Mouse (Mus musculus): Measurements from ENCODE around the gene Rab36. TPM values are rescaled to one million over a fixed set of nuclear protein-coding genes. Genes with fewer than 3 reads are reported as not detected.

The Rab36 gene
- polyA plus RNA-seq, 1 experiment from 2014 or later: 8.0 TPM

DNA sequence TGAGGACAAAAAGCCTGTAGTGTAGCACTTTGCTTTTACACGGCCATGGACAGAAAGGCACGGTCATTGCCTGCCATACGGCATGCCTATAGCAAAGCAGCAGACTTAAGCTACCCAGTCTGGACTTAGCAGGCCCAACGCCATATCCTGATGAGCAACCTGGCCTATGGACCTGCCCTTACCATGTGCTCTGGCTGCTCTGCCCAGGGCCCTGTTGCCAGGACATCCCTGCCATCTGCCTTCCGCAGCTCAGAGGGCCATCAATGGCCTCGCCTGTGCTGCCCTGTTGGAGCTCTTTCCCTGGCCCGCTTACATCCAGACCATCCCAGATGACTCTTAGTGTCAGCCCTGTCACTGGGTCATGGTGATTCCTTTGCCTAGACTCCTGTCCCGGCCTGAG is 35.5 kb upstream of the Rab36 start:
- no peak for DNase-seq (ENCODE audit: low spot score)
- no peak for ATAC-seq (replicated peaks; ENCODE audit: low FRiP score, low read depth)
- Histone ChIP-seq H3K4me1 (replicated peaks; ENCODE audit: insufficient read depth, low read length) (no peaks in the 10 kb centered on the region), H3K27ac (no peak overlapping the region), H3K9me3 (replicated peaks; ENCODE audit: low read length) (no peaks in the 10 kb centered on the region), H3K9ac (ENCODE audit: low read depth, low read length) (no peak overlapping the region), H3K4me3 (replicated peaks; ENCODE audit: low read depth, low read length) (no peak overlapping the region), H3K36me3 (ENCODE audit: insufficient read depth, low read length) (no peaks in the 10 kb centered on the region), H3K27me3 (ENCODE audit: insufficient read depth, low read length) (no peaks in the 10 kb centered on the region), H3K4me2 (ENCODE audit: low read length) (no peak overlapping the region)
- WGBS: 95% methylated on average over 8 of the region's 8 CpGs
- no peak for TF ChIP-seq CTCF (IDR thresholded peaks at IDR 0.05; ENCODE audit: low read depth)

GRCm38 (mm10) chr10:75004067-75004466 is 32.8 kb upstream of the Rab36 start:
- H3K27ac ChIP-seq: no peak overlapping the region

GRCm38 (mm10) chr10:75006889-75007662 is 29.8 kb upstream of the Rab36 start:
- TF ChIP-seq CTCF (IDR thresholded peaks at IDR 0.05; ENCODE audit: low read depth): no peak
- no peaks in the 10 kb centered on the region for H3K27me3 ChIP-seq (ENCODE audit: insufficient read depth, low read length)
- no peak overlapping the region for H3K4me2 ChIP-seq (ENCODE audit: low read length)
- peak; percentile 32 for DNase-seq (ENCODE audit: low spot score)
- 0 out of 2 replicates have a peak, but pooled peaks cover 5% of the 10 kb centered on the region for H3K4me1 ChIP-seq (replicated peaks; ENCODE audit: insufficient read depth, low read length)
- no peak overlapping the region for H3K27ac ChIP-seq
- no peaks in the 10 kb centered on the region for H3K36me3 ChIP-seq (ENCODE audit: insufficient read depth, low read length)
- 41% methylated on average over 8 of the region's 8 CpGs for whole genome bisulfite sequencing
- H3K9ac ChIP-seq (ENCODE audit: low read depth, low read length): no peak overlapping the region
- no peak; the same call in 1 of the 2 replicates for ATAC-seq (replicated peaks; ENCODE audit: low FRiP score, low read depth)
- H3K4me3 ChIP-seq (replicated peaks; ENCODE audit: low read depth, low read length): no peak overlapping the region
- H3K9me3 ChIP-seq (replicated peaks; ENCODE audit: low read length): no peaks in the 10 kb centered on the region

More at GRCm38 (mm10) chr10:75004067-75004466, 32.8 kb upstream of the Rab36 start:
- Histone ChIP-seq H3K27me3 (ENCODE audit: insufficient read depth, low read length) (no peaks in the 10 kb centered on the region), H3K36me3 (ENCODE audit: insufficient read depth, low read length) (no peaks in the 10 kb centered on the region), H3K9me3 (replicated peaks; ENCODE audit: low read length) (no peaks in the 10 kb centered on the region), H3K9ac (ENCODE audit: low read depth, low read length) (no peak overlapping the region), H3K4me3 (replicated peaks; ENCODE audit: low read depth, low read length) (no peak overlapping the region), H3K4me2 (ENCODE audit: low read length) (no peak overlapping the region), H3K4me1 (replicated peaks; ENCODE audit: insufficient read depth, low read length) (0 out of 2 replicates have a peak, but pooled peaks cover 5% of the 10 kb centered on the region)
- no peak for TF ChIP-seq CTCF (IDR thresholded peaks at IDR 0.05; ENCODE audit: low read depth)
- DNase-seq (ENCODE audit: low spot score): no peak
- 62% methylated on average over 3 of the region's 3 CpGs for WGBS
- no peak for ATAC-seq (replicated peaks; ENCODE audit: low FRiP score, low read depth)

DNA sequence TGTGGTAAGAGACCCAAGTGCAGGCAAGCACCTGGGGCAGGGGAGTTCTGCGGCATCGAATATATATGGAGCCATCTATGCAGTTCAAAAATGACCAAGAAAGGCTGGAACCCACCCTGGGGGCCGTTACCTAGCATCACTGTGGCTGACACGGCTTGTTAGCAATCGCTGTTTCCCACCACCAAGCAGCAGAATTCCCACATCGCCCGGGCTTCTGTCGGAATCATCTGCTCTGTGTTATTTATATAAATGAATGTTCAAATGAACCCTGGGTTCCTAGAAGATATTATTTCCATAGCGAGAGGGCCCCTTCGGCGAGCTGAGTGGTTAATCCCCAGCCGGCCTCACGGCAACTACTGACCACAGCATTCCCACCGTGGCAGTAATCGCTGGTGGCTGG is 26.2 kb upstream of the Rab36 start:
- Histone ChIP-seq H3K27ac (no peak overlapping the region), H3K9me3 (replicated peaks; ENCODE audit: low read length) (no peaks in the 10 kb centered on the region), H3K9ac (ENCODE audit: low read depth, low read length) (no peak overlapping the region), H3K36me3 (ENCODE audit: insufficient read depth, low read length) (no peaks in the 10 kb centered on the region), H3K4me3 (replicated peaks; ENCODE audit: low read depth, low read length) (no peak overlapping the region), H3K4me2 (ENCODE audit: low read length) (no peak overlapping the region), H3K27me3 (ENCODE audit: insufficient read depth, low read length) (no peaks in the 10 kb centered on the region), H3K4me1 (replicated peaks; ENCODE audit: insufficient read depth, low read length) (0 out of 2 replicates have a peak, but pooled peaks cover 5% of the 10 kb centered on the region)
- DNase-seq (ENCODE audit: low spot score): no peak
- TF ChIP-seq CTCF (IDR thresholded peaks at IDR 0.05; ENCODE audit: low read depth): no peak
- ATAC-seq (replicated peaks; ENCODE audit: low FRiP score, low read depth): no peak
- 92% methylated on average over 15 of the region's 15 CpGs for WGBS

DNA sequence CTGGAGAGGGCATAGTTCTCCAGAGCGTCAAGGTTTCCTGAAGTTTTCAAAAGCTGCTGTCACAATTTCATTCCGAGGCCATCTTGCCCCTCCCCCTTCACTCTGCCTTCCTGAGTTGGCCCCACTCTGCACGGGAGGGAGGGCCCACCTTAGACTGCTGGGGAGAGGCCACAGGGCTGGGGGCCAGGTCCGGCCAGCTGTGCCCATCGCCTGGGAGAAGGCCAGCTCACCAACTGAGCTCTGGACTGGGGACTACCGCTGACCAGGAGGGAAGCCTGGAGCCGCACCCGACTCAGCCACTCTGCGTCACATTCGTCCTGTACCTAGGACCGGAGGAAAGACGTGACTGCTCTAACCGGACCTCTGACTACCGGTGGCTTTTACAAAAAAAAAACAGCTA is 21.4 kb upstream of the Rab36 start:
- Histone ChIP-seq H3K27ac (no peak overlapping the region), H3K27me3 (ENCODE audit: insufficient read depth, low read length) (no peaks in the 10 kb centered on the region), H3K9ac (ENCODE audit: low read depth, low read length) (no peak overlapping the region), H3K9me3 (replicated peaks; ENCODE audit: low read length) (no peaks in the 10 kb centered on the region), H3K36me3 (ENCODE audit: insufficient read depth, low read length) (no peaks in the 10 kb centered on the region), H3K4me3 (replicated peaks; ENCODE audit: low read depth, low read length) (no peak overlapping the region), H3K4me2 (ENCODE audit: low read length) (no peak overlapping the region), H3K4me1 (replicated peaks; ENCODE audit: insufficient read depth, low read length) (no peaks in the 10 kb centered on the region)
- 69% methylated on average over 14 of the region's 14 CpGs for WGBS
- DNase-seq (ENCODE audit: low spot score): no peak
- TF ChIP-seq CTCF (IDR thresholded peaks at IDR 0.05; ENCODE audit: low read depth): no peak
- ATAC-seq (replicated peaks; ENCODE audit: low FRiP score, low read depth): no peak

DNA sequence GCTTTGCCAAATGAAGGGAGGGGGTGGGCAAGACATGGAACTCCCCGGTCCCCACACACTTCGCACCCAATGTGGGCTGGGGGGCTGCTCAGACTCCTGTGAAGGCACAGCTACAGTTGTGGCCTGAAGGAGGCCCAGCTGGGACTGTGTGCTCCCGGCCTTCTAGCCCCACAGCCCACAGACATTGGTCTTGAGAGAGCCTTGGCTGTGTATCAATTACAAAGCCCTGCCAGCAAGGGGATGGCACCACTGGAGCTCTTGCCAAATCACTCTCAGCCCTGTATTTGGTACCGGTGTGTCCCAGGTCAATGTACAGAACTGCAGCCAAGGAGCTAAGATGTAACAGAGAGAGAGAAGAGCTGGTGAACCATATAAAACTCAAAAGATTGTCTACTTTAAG is 20.4 kb upstream of the Rab36 start:
- Histone ChIP-seq H3K27ac (no peak overlapping the region), H3K4me3 (replicated peaks; ENCODE audit: low read depth, low read length) (no peak overlapping the region), H3K27me3 (ENCODE audit: insufficient read depth, low read length) (no peaks in the 10 kb centered on the region), H3K4me2 (ENCODE audit: low read length) (no peak overlapping the region), H3K9ac (ENCODE audit: low read depth, low read length) (no peak overlapping the region), H3K36me3 (ENCODE audit: insufficient read depth, low read length) (no peaks in the 10 kb centered on the region), H3K4me1 (replicated peaks; ENCODE audit: insufficient read depth, low read length) (no peaks in the 10 kb centered on the region), H3K9me3 (replicated peaks; ENCODE audit: low read length) (no peaks in the 10 kb centered on the region)
- DNase-seq (ENCODE audit: low spot score): no peak
- TF ChIP-seq CTCF (IDR thresholded peaks at IDR 0.05; ENCODE audit: low read depth): no peak
- no peak for ATAC-seq (replicated peaks; ENCODE audit: low FRiP score, low read depth)
- 77% methylated on average over 4 of the region's 4 CpGs for WGBS
